Mouse (Mus musculus) right cerebral cortex, postnatal 14 days (tissue): ENCODE results near the gene Actrt2.

Source experiments
- DNase-seq: peaks from one replicate; pipeline ENCODE4 v3.0.0; 2022

Gene Actrt2

DNA sequence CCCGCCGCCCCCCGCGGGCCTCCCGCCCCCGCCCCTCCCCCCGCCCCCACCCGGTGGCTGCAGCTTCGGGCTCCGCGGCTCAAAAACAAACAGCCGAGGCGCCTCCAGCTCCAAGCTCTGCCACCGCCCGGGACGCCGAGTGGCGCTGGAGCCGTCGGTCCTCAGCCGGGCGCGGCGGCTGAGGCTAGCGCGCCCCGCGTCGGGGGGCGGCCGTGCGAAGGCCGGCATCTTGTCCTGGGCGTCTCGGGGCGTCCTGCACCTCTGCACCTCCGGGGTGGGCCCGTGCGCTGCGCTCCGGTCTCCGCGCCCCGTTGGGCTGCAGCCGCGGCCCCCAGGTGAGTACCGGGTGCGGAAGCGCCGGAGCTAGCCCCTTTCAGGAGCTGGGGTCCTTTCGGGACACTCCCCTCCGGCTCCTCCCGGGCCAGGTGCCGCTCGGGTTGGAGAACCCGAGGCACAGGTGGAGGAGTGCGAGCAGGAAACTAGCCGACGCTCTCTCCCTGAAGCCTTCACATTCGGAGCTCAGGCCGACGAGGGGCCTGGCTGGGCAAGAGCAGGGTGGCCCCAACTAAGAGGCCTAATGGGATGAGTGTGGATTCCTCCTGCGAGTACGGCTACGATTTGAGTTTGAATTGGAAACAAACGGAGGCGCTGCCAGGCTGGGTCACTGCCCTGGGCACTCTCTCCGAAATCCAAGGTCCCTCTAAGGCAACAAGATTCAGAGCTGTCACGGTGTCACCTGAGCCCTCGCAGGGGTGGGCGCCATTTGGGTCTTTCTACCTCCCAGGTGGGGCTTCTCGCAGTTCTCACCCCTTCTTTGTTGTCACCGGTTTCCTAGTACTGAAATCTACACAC lies 30.0 kb downstream of the Actrt2 start:
- no peak for DNase-seq

DNA sequence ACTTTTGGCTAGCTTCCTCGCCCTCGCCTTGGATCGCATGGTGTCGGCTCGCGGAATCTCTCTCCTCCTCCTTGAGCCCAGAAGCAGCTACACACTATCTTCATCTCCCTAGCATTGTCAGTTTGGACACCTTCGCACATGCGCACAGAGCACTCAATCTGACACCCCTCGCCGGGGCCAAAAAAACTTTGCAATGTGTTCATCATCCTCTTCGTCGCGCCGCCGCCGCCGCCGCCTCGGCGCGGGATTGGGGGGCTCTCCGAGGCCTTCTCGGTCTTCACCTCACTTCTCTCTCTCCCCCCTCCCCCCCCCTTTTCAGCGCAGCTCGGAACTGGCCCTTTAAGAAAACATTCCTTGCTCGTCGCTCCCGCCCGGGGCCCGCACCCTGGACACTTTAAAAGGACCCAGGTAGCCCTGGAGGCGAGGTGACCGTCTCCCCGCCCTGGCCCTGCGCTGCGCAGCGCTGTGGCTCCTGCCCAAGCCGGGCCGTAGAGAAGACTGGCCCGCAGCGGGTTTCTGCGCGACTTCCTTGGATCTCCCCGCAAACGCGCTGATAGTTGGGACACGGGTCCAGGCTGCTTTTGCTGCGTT lies 30.9 kb downstream of the Actrt2 start, which contains the start of gene Prdm16:
Gene Prdm16, minus strand, starts transcription at position 153 of the 591 bp plus-strand sequence.
- no peak for DNase-seq

DNA sequence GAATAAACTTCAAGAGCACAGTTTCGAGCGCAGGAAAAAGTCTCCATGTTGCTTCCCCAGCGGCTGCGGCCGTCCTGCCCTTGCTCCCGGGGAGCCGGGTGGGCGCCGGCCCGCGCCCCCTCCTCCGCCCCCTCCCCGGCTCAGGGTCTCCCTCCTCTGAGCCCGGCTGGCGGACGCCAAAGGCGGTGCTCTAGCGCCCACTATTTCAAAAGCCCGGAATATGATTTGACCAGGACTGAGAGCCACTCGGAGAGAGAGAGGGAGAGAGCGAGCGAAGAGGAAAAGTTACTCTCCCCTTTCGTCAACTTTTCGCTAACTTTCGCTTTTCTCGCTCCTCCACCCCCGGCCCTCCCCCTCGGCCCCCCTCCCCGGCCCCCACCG lies 31.6 kb downstream of the Actrt2 start:
- no peak for DNase-seq

DNA sequence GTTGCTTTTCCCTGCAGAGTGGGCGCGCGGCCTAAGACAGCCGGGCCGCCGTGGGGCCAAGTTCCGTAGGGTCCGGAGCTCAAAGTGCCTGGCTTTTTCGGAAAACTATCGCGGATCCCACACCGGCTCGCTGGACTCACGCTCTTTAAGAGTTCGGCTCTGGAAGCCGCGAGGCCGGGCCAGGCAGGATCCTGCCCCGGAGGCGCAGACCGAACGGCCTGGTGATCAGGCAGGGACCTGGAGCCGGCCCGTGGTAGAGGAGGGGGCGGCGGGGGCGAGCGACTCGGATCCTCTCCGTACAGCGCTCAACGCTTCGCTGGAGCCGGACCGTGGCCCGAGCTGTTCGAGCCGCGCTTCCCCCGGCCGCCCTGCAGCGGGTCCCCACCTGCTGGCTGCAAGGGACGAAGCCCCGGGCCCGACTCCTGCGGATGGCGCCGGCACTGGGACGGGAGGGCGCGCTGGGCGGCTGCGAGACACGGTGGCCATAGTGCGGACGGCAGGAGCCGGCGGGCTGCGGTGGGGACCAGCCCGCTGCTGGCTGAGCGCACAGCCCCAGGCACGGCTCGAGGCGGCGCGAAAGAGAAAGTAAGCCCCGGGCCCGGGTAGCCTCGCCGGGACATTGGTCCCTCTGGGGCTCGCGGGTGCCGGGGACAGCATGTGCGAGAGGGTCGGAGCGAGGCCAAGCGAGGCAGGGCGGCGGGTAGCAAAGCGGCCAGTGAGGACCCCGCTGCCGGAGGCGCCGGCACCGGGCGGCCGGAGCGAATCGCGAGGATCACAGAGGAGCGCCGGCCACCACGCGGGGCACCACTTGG lies 32.2 kb downstream of the Actrt2 start:
- DNase-seq: no peak

DNA sequence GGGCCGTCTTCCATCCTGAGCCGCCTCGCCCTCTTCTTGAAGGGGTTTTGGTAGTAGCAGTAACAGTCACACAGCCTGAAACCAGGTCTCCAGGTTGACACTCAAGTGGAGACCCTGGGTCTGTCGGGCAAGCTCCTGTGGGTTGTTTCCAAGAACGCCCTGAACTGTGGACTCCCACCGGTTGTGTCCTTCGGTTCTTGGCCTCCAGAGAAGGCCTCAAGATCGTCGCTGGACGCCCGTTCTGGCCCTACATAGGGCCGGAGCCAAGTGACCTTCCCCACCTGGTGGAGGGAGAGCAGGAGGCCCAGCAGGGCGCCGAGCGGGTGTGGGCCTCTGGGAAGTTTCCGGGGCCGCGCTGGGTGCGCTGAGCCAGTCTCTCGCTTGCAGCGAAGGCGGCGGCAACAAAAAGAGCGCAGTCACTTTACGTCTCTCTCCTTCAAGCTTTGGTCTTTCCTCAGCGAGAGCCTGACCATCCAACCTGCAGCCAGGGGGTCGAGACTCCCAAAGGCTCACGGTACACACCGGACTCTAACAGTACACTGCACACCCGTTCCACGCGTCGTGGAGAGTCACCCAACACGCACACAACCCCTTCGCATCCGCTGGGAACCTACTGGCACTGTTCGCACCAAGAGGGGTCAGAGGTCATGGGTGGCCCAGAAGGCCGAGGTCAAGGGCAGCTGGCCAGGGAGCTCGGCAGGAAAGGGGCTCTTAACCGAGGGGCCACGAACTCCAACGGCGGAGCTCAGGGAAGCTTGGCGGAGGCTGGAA lies 33.0 kb downstream of the Actrt2 start:
- DNase-seq: no peak

DNA sequence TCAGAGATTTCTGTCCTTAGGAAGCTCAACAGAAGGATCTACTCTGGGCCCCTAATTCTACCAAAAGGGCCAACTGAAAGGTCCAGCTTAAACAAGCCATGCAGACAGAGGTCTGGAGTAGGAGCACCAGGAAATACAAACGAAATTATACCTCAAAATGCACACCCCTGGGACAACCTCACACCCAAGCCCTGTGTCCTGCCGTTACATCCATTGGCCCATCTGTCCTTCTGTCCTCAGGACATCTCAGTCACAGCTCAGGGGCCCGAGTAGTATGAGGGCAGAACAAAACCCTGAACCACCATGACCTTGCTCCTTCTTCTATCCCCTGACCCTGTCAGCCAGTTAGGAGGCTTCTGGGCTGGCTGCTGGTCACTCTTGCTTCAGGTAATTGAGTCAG lies 33.7 kb downstream of the Actrt2 start:
- no peak for DNase-seq

DNA sequence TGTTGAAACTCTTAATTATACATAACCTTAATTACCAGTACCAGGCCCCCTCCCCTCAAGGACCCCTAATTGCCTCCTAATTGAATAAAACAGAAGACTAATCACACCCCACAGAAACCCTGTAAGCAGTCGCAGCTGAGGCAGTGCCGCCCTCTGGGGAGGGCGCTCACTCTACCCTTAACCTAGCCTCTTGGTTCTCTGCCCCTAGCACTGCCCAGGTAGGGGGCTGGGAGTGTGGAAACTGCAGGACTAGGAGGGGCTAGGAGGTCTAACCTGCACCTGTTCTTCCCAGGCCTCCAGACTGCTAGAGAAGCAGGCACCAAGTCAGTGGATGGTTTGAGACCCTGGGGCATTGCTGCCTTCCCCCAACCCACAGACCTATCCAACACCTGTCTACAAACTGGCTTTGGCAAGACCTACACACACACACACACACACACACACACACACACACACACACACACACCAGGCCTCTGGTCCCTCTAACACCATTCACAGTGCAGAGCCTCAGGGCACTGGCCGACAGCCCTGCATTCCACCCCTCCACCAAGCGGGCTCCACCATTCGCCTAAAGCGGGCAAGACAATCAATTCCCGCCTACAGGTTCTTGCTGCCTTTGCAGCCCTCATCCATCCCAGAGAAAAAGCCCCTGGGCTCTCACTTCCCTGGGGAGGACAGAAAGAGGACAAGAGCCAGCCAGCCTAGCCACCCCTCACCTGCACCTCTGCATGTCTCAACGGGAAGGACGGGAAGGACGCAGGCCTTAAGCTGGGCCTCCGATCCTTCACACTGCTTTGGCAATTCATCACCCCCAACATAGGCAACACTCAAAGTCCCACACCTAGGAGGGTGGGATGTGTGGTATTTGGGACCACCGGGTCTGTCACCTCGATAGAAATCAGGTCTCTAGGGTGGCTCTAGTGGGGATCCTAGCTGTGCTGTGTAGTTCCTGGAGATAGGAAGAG lies 34.6 kb downstream of the Actrt2 start:
- no peak for DNase-seq

DNA sequence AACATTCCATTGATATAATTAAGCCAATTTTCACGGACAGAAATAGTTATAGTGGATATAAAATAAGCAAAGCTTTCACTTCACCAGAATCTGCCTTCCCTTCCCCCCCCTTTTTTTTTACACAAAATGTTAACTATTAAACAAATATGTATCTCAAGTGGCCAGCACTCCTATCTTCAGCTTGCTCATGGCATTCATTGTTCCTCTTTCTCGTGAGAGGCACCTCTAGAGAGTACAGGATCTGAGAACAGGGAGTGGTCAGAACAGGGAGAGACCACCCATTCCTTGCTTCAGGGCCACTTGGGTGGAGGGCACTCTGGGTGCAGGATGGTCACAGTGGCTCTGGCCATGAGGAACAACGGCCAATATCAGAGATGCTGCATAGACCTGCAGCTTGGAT lies 36.9 kb downstream of the Actrt2 start:
- DNase-seq: no peak

DNA sequence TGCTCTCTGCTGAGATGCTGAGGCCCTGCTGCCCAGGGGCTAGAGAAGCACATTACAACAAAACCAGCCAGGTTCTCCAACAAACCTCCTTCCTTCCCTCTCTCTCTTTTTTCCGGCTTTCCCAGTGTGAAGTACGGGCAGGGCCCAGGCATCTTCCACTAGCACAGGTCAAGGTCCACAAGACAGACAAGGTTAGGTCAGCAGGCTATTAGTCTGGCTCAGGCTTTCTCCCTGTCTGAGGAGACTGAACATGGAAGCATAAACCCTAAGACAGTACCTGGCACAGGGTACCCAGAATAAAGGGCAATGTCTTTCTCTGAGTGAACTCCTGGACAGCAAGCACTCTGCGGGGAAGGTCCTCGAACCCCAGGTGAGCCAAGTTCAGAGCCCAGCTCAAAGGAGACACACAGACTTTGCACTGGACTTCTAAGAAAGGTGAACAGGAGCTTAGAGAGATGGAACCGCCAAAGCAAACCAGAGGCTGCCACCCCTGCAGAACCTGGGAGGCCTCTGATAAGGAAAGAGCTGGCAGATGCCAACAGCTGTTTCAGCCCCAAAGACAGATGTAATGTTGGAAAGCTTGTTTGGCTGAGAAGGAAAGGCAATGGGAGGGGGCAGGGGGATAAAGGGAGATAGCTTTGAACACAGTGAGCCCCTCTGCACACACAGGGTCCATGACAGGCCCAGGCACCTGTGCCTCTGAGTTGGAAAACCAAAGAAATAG lies 40.1 kb downstream of the Actrt2 start:
- DNase-seq: no peak

DNA sequence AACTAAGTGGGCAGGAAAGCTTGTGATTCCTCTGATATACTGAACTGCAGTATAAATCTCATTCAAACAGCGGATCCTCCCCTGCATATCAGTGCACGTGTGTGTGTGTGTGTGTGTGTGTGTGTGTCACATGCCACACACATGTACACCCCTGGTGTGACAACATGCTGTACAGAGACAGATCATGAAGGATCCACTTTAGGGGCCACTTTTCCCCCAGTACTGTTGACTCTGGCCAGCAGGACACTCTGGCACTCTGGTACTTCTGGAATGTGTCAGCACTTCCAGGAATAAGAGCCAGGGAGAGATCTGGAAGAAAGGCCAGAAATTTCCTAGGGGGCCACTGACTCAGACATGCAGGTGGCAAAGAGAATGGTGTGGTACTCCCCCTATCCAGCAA lies 41.4 kb downstream of the Actrt2 start:
- no peak for DNase-seq

DNA sequence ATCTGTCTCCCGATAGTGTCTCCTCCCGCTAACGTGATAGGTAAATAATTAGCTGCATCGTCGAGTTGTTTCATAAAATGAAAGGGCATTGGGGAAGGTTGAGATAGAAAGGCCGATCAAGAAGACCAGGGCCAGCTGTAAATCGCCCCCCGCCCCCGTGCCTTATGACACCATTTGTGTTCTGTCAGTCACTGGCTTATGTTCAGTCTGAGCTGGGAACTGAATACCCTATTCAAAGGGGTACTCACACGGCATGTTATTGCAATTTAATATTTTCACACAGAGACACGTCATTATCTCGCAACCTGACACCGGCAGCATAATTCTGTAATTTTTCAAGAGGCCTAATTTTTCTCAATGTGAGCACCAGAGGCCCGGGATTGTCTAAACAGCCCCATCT lies 42.0 kb downstream of the Actrt2 start:
- DNase-seq: no peak

DNA sequence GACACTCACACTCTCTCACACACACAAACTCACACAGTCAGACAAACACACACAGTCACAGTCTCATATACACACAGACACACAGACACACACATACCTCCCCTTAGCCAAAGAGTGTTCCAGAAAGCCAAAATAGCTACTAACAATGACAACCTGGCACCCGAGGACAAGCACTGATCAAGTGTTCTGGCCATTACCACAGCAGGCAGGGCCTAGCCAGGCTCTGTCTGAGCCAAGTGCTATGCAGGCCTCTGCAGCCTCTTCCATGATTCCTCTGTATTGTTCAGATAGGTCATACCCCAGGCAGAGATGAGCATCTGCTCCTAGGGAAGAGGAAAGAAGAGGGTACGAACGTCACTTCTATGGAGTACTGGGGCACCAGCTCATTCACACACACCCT lies 44.4 kb downstream of the Actrt2 start:
- DNase-seq: no peak

DNA sequence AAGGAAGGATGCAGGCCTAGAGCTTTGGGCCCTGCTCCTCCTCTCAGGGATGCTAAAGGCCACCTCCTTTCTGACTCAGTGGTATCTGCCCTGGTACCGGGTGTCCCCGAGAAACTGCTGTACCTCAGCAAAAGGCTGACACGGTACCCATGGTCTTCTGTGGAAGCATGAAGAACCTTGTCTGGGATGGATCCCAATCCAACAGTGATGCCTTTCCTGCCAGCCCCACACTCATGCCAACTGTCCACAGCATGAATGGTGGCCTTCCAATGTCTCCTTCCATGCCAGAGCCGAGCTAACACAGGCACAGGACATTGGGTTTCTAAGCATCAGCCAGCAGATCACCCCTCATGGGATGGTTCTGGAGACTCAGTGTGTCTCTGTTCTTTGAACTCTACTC lies 45.1 kb downstream of the Actrt2 start:
- DNase-seq: no peak
